Mouse (Mus musculus) mature B cell (primary cell): ENCODE results near the gene Kcnk7.
"Not testable (repeated sequence)": the region's sequence is repeated elsewhere in the genome, so short reads cannot be mapped to it uniquely, and the experiment has no call there.

Experiments
- in situ Hi-C: fragments of 300-500 bp; cut with MboI; formaldehyde crosslinking; loops from 2 replicates; pipeline ENCODE4 v1.14.3; 2019

The Kcnk7 gene

DNA sequence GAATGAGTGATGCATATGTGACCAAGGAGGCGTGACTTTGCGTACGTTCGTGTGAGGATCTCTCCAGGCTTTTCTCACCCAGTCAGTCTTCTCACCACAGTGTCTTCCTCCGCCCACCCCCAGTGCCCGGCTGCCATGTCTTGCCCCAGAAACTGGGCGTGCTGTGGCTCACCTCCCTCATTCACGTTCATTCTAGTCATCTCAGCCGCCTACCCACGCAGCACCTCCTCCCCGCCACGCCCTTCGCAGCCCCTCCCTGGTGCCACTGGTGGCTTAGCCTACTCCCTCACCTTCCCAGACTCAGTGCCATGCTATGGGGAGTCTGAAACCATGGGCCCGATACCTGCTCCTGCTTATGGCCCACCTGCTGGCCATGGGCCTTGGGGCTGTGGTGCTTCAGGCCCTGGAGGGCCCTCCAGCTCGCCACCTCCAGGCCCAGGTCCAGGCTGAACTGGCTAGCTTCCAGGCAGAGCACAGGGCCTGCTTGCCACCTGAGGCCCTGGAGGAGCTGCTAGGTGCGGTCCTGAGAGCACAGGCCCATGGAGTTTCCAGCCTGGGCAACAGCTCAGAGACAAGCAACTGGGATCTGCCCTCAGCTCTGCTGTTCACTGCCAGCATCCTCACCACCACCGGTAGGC, at the start of gene Kcnk7:
Gene Kcnk7, plus strand, starts transcription at position 205 of the 638 bp plus-strand sequence.
- in situ Hi-C loops, result no loop called here

GRCm38 (mm10) chr19:5654720-5655298, 49.4 kb upstream of the Kcnk7 start:
- in situ Hi-C loops, result no loop called here

- in situ Hi-C loops, result no loop called here
Measured at GRCm38 (mm10) chr19:5660942-5661751, 43.0 kb upstream of the Kcnk7 start.

- in situ Hi-C loops, result no loop called here
Measured at GRCm38 (mm10) chr19:5662310-5662709, 41.9 kb upstream of the Kcnk7 start.

GRCm38 (mm10) chr19:5662981-5663913, 40.9 kb upstream of the Kcnk7 start, which contains the start of gene Sipa1:
Gene Sipa1 (minus strand): TSS chr19:5663707.
- in situ Hi-C loops, result no loop called here

DNA sequence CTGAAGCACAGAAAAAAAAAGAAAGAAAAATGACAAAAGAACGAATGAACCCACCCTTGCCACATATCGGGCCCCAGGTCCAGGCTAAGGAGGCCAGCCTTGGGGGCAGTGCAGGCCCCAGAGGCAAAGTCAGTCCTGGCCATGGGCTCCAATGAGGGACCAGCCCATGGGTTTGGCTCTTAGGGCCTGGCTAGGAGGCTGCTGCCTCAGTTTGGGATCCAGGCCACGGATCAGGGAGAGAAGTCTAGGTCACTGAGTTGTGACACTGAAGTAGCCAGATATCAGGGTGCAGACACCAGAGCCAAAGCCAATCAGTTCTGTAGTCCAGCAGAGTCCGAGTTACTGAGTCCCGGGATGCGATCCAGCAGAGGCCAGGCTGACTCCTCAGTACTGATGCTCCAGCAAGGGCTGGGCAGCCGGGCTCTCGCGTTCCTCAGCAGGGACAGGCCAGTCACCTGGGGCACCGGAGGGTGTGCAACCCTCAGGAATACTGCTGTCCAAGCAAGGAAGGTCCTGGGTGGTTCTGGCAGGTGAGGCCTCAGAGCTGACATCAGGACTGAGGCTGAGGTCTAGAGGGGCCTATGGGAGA, 39.4 kb upstream of the Kcnk7 start:
- in situ Hi-C loops, result no loop called here

DNA sequence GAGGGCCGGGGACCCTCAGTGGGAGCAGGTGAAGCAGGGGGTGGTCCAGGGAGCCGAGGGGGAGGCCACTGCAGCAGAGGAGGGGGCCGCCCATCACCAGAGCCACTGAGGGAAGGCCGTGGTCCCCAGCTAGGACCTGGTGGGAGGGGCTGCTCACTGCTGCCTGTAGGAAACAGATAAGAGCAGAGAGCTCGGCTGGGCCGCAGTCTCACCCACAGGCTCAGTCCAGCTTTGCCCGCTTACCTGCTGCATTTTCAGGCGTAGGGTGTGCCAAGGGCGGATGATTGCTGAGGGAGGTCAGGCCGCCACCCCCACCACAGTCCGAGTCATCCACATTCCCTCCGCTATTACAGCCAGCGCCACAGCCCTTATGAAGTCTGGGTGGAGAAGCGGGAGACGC, 38.7 kb upstream of the Kcnk7 start:
- in situ Hi-C loops, result no loop called here

DNA sequence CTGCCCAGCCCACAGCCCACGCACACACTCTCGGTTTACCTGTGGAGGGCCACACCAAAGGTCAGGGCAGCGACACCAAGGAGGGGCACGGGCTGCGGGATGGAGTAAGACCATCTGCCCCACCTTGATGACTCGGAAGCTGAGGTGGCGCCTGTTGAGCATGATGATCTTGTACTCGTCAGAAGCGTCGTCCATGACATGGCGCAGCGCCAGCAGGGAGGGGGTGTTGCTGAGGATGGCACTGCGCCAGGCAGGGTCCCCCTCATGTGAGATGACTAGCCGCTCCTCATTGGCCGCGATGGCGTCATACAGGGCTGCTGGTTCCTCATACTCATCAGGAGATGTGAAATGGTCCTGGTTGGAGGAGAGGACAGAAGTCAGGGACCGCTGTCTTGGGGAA, 37.8 kb upstream of the Kcnk7 start:
- in situ Hi-C loops, result no loop called here

DNA sequence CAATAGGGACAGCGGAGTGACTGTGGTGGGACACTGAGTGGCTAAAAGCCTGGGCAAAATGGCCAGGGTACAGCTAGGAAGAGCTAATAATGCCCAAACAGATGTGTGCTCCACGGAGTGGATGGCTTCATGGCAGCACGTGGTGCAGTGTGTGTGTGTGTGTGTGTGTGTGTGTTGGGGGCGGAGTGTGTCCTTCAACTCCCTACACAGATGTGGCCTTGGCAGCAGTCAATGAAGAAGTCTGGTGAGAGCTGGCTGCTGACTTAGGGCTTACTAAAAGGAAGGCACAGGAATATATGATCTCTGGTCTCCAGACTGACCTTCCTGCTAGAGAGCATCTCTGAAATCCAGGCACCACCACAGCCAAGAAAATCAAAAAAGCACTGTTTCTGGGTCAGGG, 35.8 kb upstream of the Kcnk7 start:
- in situ Hi-C loops, result no loop called here

GRCm38 (mm10) chr19:5680432-5680831, 23.7 kb upstream of the Kcnk7 start:
- in situ Hi-C loops, result no loop called here

- in situ Hi-C loops, result no loop called here
Measured at GRCm38 (mm10) chr19:5684236-5684635, 19.9 kb upstream of the Kcnk7 start.

DNA sequence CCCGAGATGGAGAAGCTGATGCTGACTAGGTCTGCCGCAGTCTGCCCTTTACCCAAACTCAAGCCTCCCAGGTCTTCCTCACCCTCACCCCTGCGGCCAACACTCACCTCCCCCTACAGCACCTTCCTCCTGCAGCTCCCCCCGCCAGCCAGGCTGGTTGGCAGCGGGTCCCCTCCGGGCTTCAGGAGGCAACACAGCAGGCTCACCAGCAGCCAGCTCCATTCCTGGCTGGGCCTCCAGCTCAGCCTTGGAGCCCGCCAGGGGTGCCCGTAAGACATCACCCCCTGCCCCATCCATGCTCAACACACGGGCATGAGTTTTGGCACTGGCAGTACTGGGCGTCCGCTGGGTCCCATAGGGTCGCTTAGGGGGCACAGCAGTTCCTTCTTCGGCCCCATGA, 19.2 kb upstream of the Kcnk7 start:
- in situ Hi-C loops, result no loop called here

DNA sequence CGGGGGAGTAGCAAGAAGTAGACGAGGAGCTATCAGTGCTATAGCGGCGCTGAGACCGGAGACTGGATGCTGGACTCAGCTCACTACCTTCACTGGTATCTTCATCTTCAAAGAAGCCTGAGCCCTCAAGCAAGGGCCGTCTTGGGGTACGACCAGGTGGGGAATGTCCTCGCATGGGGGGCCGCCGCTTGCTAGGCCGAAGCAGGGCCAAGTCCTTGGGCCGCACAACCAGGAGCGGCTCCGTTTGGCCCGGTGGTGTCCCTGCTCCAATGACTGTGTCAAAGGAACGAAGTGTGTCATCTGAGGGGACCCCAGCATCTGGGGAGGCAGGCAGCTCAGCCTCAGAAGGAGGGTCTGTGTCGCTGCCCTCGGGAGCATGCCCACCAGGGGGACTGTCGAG, 18.7 kb upstream of the Kcnk7 start:
- in situ Hi-C loops, result no loop called here

DNA sequence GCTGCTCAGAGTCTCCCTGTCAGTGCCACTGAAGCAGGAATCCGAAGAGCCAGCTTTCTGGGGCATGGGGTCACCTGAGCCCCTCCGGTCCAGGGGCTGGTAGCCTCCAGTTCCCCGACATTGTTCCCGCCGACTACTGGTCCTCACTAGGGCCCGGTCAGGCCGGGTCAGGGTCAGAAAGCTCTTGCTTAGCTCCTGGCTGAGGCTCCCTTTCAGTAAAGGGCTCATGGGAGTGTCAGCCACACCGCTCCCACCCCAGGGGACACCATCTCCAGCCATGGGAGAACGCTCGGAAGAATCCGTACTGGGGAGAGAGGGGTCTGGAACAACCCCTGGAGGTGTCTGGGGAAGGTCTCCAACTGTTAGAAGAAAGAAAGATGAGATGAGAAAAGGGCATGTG, 18.3 kb upstream of the Kcnk7 start:
- in situ Hi-C loops, result no loop called here

GRCm38 (mm10) chr19:5686437-5686836, 17.7 kb upstream of the Kcnk7 start:
- in situ Hi-C loops, result no loop called here

- in situ Hi-C loops, result not testable (repeated sequence)
Measured at GRCm38 (mm10) chr19:5686954-5687353, 17.2 kb upstream of the Kcnk7 start.

DNA sequence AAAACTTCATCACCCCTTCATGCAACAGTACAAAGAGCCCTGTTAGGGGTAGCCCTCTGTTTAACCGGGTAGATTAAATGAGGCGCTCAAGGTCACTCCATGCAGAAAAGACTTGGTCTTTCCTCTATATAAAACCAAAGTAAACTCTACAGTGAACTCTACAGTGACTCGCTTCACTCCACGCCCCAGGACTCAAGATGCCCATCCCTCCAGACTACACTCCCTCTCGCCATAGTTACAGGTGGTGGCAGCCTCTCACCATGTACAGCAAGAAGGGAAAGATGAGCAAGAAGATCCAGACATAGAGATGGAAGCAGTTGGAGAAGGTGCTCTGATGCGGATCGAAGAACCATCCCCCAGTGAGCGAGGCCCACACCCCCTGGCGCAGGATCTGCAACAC, 16.4 kb upstream of the Kcnk7 start:
- in situ Hi-C loops, result no loop called here

- in situ Hi-C loops, result no loop called here
Measured at GRCm38 (mm10) chr19:5688200-5689087, 15.7 kb upstream of the Kcnk7 start, which contains the start of the genes Map3k11 and Pcnx3. Gene Map3k11 (plus strand): TSS chr19:5688742. Gene Pcnx3 (minus strand): TSS chr19:5688908.

DNA sequence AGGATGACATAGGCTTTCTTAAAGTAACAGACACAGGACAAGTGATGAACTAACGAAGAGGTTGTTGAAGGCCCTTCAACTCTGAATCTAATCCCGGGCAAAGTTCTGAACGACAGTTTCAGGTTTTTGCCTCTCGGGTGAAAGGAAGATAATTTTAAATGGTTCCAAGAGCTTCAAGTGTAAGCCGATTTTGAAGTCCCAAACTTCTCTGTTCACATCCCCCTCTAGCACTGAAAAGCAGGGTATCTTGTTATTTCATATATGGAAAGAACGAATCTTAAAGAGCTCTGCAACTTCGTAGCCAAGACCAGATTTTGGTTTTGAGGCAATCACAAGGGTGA, 15.1 kb upstream of the Kcnk7 start:
- in situ Hi-C loops, result no loop called here

DNA sequence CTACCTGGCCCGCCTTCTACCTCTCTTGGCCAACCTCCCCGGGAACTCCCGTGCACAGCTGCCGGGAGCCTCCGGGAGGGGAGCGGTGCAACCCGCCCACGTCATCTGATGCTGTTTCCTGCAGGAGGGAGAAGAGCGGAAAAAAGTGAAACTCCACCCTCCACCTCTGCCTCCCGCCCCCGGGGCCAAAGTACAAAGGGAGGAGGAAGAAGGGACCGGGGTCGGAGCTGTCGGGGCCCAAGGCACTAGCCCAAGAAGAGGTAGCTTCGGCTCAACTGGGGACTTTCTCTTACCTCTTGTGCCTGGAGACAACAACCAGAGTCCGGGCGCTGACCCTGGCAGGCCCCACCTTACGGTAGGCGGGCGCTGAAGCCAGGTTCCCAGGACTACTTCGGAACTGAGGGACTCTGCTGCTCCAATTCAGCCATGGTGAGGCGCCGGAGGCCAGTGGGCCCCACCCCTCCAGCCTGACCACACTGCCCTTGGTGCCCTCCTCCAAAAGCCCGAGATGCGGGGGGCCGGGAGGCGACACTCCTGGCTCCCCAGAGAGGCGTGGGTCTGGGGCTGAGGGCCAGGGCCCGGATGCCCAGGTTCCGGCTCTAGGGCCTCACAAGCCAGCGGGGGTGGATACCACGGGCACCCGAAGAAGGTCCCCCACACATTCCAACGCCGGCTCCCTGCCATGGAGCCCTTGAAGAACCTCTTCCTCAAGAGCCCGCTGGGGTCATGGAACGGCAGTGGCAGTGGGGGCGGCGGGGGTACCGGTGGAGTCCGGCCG, 14.4 kb upstream of the Kcnk7 start:
- in situ Hi-C loops, result no loop called here
